Mouse (Mus musculus) layer of hippocampus, postnatal 14 days (tissue): ENCODE results near the gene Iqsec1. TPM values are rescaled to one million over a fixed set of nuclear protein-coding genes. Genes with fewer than 3 reads are reported as not detected.
A peak's percentile ranks its signal among the peaks of the same experiment; 100 is the strongest.

ENCODE experiments used
- DNase-seq, 2 experiments: peaks; one replicate each; pipeline ENCODE4 v3.0.0; 2021 to 2022; ENCODE audit warnings: low spot score in 2 of 2, mixed read lengths in 1 of 2
- total RNA-seq, 2 experiments: library from RNA; stranded (reverse); gene quantifications; 2 replicates each; pipeline ENCODE4 v1.2.3; 2021

Gene Iqsec1
- total RNA-seq, 2 experiments from 2014 or later, result 220 to 234 TPM

DNA sequence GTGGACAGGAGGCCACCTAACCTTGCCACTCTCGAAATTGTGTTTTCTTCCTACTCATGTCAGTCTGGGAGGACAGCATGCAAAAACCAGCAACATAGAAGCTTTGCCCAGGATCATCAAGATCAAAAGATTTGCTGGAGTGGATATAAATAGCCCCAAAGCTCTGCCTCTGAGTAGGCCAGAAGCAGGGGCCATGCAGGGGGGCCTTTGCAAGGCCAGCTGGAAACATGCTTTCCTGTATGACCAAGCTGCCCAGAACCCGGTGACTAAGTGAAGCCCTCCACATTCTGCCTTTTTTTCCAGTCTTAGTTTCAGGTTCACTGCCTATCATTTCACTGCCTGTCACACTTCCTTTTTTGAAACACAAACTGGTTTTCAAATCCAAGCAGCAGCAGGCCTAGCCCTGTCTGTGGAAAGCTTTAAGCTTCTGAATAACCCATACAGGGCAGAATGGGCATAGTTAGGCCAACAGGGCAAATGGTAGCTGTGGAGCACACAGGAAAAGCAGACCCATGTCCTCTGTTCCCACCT lies 19.1 kb downstream of the Iqsec1 start:
- DNase-seq, result no peak

DNA sequence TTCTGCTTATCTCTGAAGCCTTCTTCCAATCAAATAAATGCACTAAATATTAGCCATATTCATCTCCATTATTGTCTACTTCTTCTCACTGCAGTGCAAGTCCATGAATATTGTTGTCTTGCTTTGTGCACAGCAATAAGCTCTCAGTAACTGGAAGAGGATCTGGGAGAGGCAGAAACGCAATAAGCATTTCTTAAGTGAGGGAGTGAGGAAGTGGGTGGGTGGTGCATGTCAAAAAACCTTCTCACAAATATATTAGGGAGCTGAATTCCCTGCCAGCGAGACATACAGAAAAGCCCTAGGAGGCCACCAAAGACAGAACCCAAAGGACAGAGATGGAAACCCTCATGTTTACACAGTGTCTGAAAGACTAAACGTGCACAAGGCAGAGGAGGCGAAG lies 35.1 kb downstream of the Iqsec1 start:
- no peak for DNase-seq

DNA sequence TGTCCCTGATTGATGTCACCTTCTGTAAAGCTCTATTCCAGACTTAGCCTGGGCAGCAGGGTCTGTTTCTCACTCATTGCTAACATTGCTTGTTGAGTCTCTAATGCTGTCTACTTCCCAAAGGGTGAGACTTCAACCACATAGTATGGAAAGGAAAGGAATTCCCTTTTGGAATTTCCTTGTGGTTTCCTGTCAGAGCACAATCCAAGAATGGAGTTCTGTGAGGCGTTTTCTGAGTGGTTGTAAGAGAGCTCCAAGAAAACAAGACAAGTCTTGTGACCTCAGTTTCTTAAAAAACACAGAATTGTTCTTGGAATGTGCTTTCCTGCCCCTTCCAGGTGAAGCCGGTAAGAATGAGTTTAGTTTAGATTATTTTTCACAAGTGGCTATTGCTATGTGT lies 37.5 kb downstream of the Iqsec1 start:
- no peak for DNase-seq

DNA sequence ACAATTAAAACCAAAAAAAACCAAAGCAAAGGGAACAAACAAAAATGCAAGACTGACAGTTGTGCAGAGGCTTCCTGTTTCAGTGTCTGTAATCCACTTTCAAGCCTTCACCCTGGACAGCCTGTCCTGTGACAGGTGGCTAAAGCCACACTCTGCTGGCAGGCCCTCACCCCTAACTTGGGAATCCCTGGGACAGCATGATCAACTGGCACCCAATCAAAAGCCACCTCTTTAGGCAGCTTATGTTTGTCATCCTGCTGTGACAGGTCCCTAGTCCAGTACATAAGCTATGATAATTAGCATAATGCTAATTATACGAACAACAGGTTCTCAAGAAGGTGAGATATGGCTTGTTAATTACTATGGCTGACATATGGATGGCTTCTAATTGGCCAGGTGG lies 40.4 kb downstream of the Iqsec1 start:
- DNase-seq, result no peak

DNA sequence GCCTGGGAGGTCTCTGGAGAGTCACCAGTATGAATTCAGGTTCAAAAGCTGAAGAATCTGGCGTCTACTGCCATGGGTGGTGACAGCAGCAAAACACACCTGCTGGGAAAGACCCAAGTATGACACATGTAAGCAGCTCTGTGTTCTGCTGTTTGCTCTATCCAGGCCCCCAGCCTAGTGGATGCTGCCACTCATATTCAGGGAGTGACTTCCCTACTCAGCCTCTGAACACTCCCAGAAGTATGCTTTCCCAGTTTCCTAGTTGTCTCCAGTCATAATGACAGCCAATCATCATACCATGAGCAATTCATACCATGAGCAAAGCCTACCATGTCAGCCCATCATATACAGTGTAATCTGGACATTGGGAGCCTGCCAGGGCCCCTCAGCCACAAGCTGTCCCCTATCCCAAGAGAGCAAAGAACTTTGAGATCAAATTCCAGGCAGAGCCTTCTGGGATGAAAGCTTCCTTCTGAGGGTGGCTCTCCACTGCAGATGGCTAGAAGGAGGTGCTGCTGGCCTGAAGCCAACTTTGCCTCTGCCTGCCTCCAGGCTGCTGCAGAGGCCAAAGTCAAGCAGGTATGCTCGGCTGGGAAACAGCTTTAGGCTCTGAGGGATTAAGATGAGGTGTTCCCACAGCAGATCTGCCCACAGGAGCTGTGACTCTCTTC lies 42.8 kb downstream of the Iqsec1 start:
- peak in 1 of 2 experiments; percentile 15 for DNase-seq

DNA sequence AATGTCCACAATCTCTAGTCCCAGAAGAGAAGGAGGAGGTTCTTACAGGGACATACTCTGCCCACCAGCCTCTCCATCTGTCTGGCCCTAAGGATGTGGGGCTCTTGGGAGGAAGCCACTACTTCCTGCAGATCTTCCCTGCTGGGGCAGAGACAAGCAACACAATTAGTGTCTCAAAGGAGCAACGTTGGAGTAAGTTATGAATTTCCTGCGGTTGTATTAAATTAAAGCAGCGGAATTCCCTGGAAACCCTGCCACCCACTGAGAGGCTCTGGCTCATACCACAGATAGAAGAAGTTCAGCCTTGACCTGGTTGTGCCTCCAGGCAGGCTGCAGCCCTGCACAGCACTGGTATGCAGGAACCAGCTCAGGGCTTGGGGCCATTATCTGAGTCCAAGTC lies 47.2 kb downstream of the Iqsec1 start:
- no peak for DNase-seq

DNA sequence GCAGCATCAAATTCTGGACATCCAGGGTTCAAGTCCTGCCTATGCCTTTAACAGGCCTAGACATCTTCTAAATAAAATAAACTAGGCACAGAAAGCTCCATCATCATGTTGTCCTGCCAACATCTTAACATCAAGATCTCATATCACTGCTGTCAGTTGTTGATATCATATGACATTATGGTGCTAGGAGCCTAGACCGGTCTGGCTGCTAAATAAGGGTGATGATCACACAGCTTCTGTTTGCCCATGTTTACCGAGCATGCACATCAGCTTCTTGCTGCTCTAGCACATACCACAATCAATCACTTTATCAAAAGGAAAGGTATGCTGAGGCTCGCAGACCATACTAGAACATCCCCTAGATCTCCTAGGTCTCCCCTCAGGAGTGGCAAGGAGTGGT lies 54.8 kb downstream of the Iqsec1 start:
- no peak for DNase-seq

DNA sequence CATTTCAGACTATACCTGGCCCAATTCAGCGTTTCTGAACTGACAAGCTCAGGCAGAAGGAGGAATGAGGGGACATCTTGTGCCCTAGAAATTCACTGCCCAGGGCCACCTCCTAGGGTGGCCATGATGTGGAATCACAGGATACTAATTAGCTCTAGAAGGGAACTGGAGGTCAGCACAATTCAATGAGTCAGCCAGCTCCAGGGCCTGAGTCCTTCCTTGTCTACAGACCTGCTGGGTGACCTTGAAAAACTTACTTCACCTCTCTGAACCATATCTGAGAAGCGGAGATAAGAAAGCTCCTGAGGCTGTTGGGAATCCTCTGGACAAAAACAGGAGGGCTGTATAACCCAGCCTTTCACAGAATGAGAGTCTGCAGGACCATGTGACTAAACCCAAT lies 59.7 kb downstream of the Iqsec1 start:
- DNase-seq, result no peak

DNA sequence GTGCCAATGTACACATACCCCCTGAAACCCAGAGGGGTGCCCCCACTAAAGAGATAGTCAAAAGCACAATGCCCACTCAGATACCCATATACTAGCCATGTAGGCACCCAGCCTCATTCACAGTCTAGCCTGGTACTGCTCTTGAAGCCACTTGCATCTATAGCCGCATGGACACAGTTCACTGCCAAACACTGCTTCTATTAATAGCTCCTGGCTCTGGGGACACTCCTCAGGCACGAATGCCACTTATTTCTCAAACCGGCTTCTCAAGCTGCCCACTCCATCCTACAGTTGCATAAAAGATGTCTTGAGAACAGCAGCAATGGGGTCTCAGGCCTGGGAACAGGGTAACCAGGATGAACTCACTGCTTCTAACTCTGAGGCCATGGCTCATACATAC lies 63.0 kb downstream of the Iqsec1 start:
- DNase-seq, result no peak

DNA sequence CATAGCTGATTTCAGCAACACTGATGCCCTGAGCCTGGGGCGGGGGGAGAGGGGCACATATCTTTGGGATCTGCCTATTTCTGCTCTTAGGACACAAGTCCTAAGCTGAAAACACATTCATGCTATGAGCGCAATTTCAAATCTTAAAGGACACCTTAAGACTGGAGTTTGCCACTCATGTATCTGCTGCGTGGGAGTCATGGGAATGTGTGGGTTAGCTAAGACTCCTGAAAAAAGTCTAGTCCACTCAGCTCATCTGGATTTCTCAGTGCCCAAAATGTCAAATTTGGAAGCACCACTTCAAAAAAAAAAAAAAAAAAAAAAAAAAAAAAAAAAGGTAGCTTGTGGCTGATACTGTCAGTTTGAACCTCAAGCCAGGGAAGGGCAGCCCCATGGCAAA lies 63.7 kb downstream of the Iqsec1 start:
- no peak for DNase-seq

DNA sequence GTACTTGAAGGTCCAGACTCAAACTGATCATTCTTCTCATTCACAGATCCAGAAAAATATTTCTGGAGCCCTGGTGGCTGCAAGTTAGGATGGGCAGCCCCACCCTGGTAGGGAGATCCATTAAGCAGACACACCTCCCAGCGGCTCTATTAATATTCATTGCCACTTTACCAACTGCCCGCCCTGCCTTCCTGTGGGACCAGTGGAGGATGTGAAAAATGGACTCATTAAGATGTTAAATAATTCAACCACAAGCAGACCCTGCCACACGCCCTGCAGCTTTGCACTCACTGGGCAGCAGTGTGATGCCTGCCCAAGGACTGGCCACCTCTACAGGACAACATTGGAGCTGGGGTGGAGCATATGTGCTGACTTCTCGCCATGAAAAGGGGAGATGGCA lies 64.1 kb downstream of the Iqsec1 start:
- no peak for DNase-seq

DNA sequence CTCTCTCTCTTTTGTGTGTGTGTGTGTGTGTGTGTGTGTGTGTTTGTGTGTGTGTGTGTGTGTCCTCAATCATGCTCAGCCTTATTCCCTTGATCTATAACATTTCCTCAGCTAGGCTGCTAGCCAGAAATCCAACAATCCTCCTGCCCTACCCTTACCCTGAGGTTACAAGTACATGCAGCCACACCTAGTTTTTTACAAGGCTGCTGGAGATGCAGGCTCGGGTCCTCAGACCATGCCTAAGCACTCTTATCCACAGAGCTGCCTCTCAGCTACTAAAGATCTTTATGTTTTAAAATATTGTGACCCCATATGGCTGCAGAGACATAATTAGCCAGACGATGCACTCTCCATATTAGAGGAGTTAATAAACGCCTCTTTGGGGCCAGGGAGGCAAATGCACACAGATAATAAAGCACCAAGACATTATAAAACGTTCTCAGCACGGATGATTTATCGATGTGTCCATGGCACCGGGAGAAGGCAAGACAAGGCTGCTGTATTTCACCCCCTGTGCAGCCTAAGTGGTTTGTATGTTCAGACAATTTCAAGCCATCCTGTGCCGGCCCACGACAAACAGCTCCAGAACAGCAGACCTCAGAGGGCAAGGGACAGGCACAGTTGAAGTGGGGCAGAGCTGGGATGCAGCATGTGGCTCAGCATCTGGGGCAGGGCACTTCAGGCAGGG lies 67.1 kb downstream of the Iqsec1 start:
- DNase-seq, result no peak

DNA sequence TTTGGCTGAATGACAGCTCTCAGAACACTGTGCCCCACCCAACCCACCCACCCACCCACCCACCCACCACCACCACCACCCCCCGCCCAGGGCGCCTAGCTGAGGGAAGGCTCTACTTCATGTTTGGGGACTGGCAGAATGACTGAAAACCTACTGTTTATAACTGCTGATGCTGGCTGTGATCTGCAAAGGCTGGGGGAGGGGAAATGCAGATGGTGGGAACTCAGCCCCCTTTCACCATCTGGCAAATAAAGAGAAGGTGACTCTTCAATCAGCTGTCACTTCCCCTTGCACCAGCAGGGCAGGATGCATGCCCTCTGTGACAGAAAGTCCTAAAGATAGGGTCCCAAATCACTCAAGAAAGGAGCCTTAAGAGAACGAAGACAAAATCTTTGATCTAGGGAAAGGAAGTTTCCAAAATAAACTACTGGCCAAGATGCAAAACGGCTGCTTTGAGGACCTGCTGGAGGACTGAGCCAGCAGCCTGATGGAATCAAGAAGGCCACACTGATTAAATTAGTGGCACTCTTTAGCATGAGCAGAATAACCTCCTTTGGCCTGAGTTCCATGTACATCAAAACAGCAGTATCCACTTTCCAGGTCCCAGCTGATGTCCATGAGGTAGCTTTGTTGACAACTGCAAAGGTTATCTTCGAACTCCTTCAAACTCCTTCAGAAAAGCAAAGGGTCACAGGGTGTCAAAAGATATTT lies 67.8 kb downstream of the Iqsec1 start:
- peak; percentile 32 to 49 for DNase-seq

DNA sequence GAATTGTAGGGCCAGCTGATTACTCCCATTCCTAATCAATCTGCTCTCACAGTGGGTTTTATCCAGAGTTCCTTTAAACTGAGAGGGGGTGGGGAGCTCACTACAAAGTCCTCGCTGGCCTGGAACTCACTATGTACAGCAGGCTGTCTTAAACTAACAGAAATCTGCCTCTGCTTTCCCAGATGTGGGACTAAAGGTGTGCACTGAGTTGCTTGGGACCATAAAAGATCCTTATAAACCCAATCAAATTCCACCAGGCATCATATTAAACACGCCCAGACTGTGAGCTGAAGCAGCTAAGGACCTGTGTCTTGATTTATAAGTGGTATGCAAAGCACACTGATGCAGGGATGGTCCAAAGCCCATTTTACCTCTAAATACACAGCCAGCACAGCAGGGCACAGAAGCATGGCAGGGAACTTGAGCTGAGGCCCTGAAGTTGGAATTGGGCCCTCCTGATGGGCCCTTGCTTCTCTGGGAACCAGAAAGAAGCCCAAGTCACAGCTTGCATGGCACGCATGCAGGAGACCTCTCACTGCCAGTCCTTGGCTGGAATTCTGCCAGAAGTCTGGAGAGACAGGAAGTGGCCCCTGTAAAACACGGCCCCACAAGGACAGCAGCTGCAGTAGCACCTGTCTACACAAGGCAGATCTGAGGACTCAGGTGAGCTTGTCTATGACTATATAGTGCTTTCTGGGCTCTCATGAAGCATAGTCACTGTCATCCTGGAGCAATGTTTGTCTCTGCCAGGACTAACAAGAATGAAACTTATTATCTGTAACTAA lies 68.7 kb downstream of the Iqsec1 start:
- peak in 1 of 2 experiments; percentile 15 for DNase-seq

DNA sequence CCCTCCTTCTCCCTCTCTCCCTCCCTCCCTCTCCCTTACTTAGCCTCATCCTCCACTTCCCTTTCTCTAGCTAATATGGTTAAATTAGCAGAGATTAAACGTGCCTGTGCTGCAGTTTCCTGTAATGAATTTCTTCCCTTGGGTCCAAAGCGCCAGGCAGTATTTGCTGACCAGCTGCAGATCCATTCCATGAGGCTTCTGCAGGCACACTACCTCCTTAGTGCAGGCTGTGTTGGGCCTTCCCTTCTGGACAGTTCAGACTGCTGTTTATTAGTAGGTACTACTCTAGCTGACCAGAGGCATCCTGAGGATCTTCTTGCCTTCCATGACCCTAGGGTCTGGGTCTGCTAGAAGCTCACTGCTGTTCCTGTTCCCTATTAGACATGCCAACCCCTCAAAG lies 72.9 kb downstream of the Iqsec1 start:
- DNase-seq, result no peak

DNA sequence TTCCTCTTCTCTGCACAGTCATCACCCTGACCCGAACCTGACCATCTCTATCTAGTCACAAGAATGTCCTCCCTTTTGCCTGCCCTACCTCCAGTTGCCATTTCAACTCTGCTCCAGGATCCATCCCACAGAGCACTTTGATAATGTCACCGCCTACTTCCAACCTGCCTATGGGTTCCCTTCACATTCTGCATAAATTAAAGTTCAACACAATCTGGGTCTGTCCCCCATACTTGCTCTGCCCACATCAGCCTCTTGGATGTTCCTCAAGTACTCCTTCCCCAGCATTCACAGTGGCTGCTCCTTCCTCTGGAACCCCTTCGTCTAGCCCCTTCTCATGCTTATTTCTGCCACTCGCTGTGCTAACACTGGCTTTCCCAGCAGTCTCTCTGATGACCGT lies 74.7 kb downstream of the Iqsec1 start:
- no peak for DNase-seq

DNA sequence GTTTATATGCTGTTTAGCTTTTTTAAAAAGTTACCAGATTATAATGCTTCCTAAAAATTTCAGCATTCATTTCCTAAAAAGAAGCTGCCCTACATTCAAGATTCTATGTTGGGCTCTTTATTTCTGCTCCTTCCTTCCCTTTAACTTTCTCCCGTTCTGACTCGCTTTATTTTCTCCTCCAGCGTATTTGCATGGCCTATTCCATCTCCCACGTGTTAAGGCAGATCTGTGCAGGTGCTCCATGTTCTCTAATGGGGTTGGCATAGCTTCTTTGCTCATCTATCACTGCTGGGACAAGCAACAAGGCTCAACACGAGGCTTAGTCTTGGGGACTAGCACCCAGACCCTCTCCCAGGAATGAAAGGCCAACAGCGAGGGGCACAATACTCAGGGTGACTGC lies 75.7 kb downstream of the Iqsec1 start:
- no peak for DNase-seq

DNA sequence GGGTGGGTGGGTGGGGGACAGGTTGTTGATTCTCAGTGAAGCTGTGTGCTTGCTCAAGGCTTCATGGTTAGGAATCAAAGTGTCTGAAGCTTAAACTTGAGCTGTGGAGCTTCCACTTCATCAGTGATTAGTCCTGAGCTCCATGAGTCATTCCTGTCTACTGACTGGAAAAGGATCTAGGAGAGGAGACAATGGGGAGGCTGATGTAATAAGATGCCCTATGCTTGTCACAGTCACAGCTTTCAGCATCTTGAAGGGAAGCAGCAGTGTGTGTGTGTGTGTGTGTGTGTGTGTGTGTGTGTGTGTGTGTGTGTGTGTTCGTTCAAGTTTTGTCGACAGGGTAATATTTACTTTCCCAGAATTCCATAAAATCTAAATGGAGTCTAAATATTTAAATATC lies 84.3 kb downstream of the Iqsec1 start:
- no peak for DNase-seq

DNA sequence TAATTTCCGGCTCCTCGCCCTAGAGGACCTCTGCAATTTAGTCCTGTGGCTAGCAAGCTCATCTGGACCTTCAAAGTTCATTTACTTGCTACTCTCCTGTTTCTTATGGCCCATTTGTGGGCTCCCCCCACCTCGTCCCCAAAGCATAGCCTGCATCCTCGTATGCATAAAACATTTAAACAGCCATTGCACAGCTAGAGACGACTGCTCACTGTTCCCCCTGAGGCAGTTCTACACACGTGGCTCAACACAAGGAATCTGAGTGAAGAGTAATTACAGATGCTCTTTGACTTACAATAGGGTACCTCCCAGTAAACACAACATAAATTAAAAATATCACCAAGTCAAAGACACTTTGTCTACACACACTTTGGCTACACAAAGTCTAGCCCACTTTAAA lies 88.2 kb downstream of the Iqsec1 start:
- no peak for DNase-seq

DNA sequence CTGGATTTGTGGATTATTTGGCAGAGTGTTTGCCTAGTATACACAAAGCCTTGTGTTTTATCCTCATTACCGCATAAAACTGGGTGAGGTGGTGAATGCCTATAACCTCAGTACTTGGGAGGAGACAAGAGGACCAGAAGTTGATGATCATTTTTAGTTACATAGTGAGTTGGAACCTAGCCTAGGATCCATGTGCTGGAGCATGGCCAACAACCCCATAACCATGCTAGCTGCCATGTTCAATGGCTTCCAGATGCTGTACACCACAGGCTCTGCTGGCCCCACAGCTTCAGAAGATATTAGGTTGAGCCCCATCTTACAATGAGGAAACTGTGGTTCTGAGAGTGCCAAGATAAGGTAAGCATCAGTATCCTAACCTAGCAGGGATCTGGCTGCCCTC lies 89.2 kb downstream of the Iqsec1 start:
- no peak for DNase-seq

DNA sequence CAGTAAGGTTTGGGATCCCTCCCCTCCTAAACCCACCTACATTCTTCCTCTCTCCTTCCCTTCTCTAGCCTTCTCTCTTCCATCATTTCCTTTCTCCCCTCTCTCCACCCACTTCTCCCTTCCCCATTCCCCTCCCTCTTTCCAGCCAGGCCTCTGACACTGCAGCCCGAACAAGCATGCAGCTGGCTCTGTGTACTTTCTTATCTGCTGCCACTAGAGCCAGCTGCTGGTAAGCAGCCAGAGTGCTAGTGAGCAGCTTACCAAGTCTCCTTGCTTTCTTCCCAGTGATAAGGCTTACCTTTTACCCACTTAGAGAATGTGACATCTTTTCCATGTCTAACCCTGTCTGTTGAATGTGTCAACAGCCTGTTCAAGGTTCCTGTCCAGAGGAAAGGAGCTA lies 90.4 kb downstream of the Iqsec1 start:
- DNase-seq, result no peak

DNA sequence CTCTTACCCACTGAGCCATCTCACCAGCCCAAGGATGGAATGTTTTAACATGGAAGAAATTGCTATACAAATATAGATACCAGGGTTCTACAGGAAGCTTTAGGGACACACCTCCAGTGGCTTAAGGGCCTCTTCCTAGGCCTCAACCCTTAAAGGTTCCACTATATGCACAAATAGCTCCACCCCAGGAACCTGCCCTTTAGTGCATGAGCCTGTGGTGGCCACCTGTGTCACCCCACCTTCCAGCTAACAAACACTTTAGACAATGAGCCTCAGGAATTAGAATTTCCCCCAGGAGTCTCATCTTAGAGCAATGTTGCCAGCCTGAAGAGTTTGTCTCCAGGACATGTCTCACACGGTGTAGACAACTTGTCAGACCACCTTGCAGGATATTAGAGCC lies 96.1 kb downstream of the Iqsec1 start:
- DNase-seq, result no peak
